Mouse (Mus musculus) olfactory bulb, adult 2 months (tissue): ENCODE measurements around the gene Cd300ld4.
"Not testable (repeated sequence)": the region's sequence is repeated elsewhere in the genome, so short reads cannot be mapped to it uniquely, and the experiment has no call there.

Source experiments
- CTCF ChIP-seq: fragments of 200-500 bp; IDR thresholded peaks from 2 replicates; pipeline ENCODE4 v1.5.1; 2012; ENCODE audit warnings: low read depth, mild to moderate bottlenecking, low read length, moderate library complexity; ENCODE audit not compliant: insufficient read depth
- POLR2A ChIP-seq: fragments of 200-500 bp; IDR thresholded peaks from 2 replicates; pipeline ENCODE4 v1.6.1; 2012; ENCODE audit warnings: mild to moderate bottlenecking, low read depth, low read length, moderate library complexity; ENCODE audit not compliant: insufficient read depth

DNA sequence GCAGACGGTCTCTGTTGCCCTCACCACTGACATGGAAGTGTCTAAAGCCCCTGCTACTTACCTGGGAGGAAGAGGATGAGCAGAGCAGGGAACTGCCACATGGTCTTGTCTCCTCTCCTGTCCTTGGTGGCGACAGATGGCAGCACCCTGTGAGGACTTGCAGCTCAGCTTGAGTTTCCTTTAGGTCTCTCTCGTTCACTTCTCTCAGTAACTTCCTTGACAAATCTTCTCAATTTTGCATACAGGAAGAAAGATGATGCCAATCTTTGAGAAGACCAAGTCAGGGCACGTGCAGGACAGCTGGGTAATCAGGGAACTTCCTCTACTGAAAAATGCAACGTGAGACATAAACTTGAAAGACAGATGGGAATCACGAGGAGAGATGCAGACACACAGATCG is 10.7 kb downstream of the Cd300ld4 start, which contains the start of gene Cd300ld2:
- TF ChIP-seq CTCF, POLR2A: not testable (repeated sequence)
